Mouse (Mus musculus): Measurements from ENCODE around the gene Atp6v1e2.

- TF ChIP-seq CTCF (IDR thresholded peaks at IDR 0.05; ENCODE audit: control insufficient read depth, insufficient read depth, insufficient read length) (no peak), MAX (IDR thresholded peaks at IDR 0.05) (no peak), MYOG (IDR thresholded peaks at IDR 0.05; ENCODE audit: control insufficient read depth, extremely low read depth, insufficient read length) (no peak), FOSL1 (IDR thresholded peaks at IDR 0.05; ENCODE audit: insufficient read depth, low read length, poor library complexity, severe bottlenecking) (no peak), USF1 (IDR thresholded peaks at IDR 0.05; ENCODE audit: low read depth) (no peak), MYOD1 (IDR thresholded peaks at IDR 0.05; ENCODE audit: control insufficient read depth, insufficient read length, low read depth) (no peak), CEBPB (IDR thresholded peaks at IDR 0.05; ENCODE audit: low read depth) (no peak)
These were observed 42.2 kb downstream of the Atp6v1e2 start for GRCm38 (mm10) chr17:86905297-86906135.
